Mouse (Mus musculus) forebrain, postnatal 0 days (tissue): ENCODE measurements around the gene Rps19bp1. TPM values are rescaled to one million over a fixed set of nuclear protein-coding genes. Genes with fewer than 3 reads are reported as not detected.

ENCODE experiments used
- ATAC-seq: fragments of 200-750 bp; cut with Nextera tagmentation; 2 replicates; pipeline ENCODE4 v1.8.0; 2017; ENCODE audit warnings: mild to moderate bottlenecking, moderate library complexity
- DNase-seq: peaks from one replicate; pipeline ENCODE4 v3.0.0-alpha.2; 2015
- H3K27ac ChIP-seq: fragments of 300-500 bp; sonication (generic); 2 replicates; pipeline ENCODE4 v1.5.1; 2014; ENCODE audit warnings: low read depth, mild to moderate bottlenecking, antibody characterized with exemption, low read length, moderate library complexity, mixed read lengths
- H3K27me3 ChIP-seq: fragments of 300-500 bp; sonication (generic); 2 replicates; pipeline ENCODE4 v1.6.1; 2014; ENCODE audit warnings: mild to moderate bottlenecking, low read length, mixed read lengths; ENCODE audit not compliant: insufficient read depth
- H3K36me3 ChIP-seq: fragments of 300-500 bp; sonication (generic); 2 replicates; pipeline ENCODE4 v1.6.1; 2014; ENCODE audit warnings: mild to moderate bottlenecking, moderate library complexity; ENCODE audit not compliant: insufficient read depth
- H3K4me1 ChIP-seq: fragments of 300-500 bp; sonication (generic); 2 replicates; pipeline ENCODE4 v1.6.1; 2014; ENCODE audit warnings: antibody characterized with exemption; ENCODE audit not compliant: insufficient read depth
- H3K4me2 ChIP-seq: fragments of 300-500 bp; sonication (generic); 2 replicates; pipeline ENCODE4 v1.6.1; 2014; ENCODE audit warnings: low read depth, mild to moderate bottlenecking, moderate library complexity
- H3K4me3 ChIP-seq: fragments of 300-500 bp; sonication (generic); 2 replicates; pipeline ENCODE4 v1.5.1; 2014; ENCODE audit warnings: low read depth, low read length, mixed read lengths
- H3K9ac ChIP-seq: fragments of 300-500 bp; sonication (generic); 2 replicates; pipeline ENCODE4 v1.6.1; 2014; ENCODE audit warnings: mild to moderate bottlenecking
- H3K9me3 ChIP-seq: fragments of 300-500 bp; sonication (generic); 2 replicates; pipeline ENCODE4 v1.6.1; 2016; ENCODE audit warnings: low read length
- CTCF ChIP-seq: sonication (generic); IDR thresholded peaks from 2 replicates; pipeline ENCODE4 v1.5.1; 2016; ENCODE audit warnings: antibody characterized with exemption, control low read depth, low read depth
- WGBS: fragments of 180-500 bp; shearing (Covaris S2); extraction: QIAGEN DNeasy Blood & Tissue Kit; methylation state at CpG from one replicate; pipeline ENCODE4 v1.1.7; 2014; 5-methylcytosine and 5-hydroxymethylcytosine counted together
- polyA plus RNA-seq: library from polyadenylated mRNA; unstranded; fragments of >200 nt; fragmentation: Nextera tagmentation; extraction: Ambion mirVana; gene quantifications from 2 replicates; pipeline ENCODE4 v1.2.1, GENCODE M21; 2015
- total RNA-seq: library from RNA; depleted of rRNA; stranded (reverse); fragments of >200 nt; gene quantifications from 2 replicates; pipeline ENCODE4 v1.2.3, GENCODE M21; 2014

The Rps19bp1 gene
- total and polyA plus RNA-seq, 2 experiments from 2014 or later = 38.7 to 84.7 TPM

DNA sequence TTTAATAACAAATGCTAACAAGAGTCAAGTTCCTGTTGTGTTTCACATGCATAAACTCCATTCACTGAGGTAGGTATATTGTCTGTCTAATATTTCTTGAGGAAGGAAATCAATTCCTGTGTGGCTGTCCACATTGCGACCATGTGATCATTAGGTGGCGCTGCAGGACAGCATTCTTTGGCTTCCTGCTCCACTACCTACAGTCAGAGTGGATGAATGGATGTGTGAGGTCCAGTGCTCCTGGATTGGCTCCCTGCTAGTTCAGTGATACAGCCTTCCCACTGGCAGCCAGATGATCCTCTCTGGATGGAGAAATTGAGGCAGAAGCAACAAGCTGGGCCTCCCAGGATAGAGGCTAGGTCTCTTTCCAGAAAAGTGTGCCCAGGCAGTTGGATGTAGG is 2.2 kb upstream of the Rps19bp1 start:
- DNase-seq (peak; percentile 87), ATAC-seq (peak; percentile 63; the same call in 1 of the 2 replicates)
- Histone ChIP-seq H3K27ac (no peak overlapping the region), H3K27me3 (no peaks in the 10 kb centered on the region), H3K9ac (no peak overlapping the region), H3K4me3 (no peak overlapping the region), H3K4me1 (peaks cover 9% of the 10 kb centered on the region; the same call in 1 of the 2 replicates), H3K9me3 (no peaks in the 10 kb centered on the region), H3K4me2 (no peak overlapping the region), H3K36me3 (peaks cover 2% of the 10 kb centered on the region; the same call in 1 of the 2 replicates)
- TF ChIP-seq CTCF = peak; percentile 94
- WGBS = 0% methylated on average over 2 of the region's 2 CpGs

GRCm38 (mm10) chr15:80261100-80261499 is 3.0 kb downstream of the Rps19bp1 start:
- Histone ChIP-seq H3K27me3 (no peaks in the 10 kb centered on the region), H3K36me3 (peaks cover 47% of the 10 kb centered on the region), H3K9me3 (no peaks in the 10 kb centered on the region), H3K4me1 (peaks cover 24% of the 10 kb centered on the region), H3K9ac (no peak overlapping the region), H3K4me2 (no peak overlapping the region), H3K27ac (no peak overlapping the region), H3K4me3 (no peak overlapping the region)
- ATAC-seq (no peak), DNase-seq (no peak)
- no peak for TF ChIP-seq CTCF
- WGBS = 87% methylated on average over 7 of the region's 7 CpGs

- Histone ChIP-seq H3K27ac (no peak overlapping the region), H3K9ac (no peak overlapping the region), H3K4me1 (peaks cover 24% of the 10 kb centered on the region), H3K9me3 (no peaks in the 10 kb centered on the region), H3K4me2 (no peak overlapping the region), H3K27me3 (no peaks in the 10 kb centered on the region), H3K4me3 (no peak overlapping the region), H3K36me3 (peaks cover 47% of the 10 kb centered on the region)
- 12% methylated on average over 3 of the region's 3 CpGs for WGBS
- peak; percentile 86 for DNase-seq
- ATAC-seq = 0 out of 2 replicates have a peak, but pooled peaks have one; percentile 19
- TF ChIP-seq CTCF = peak; percentile 96
Measured at GRCm38 (mm10) chr15:80260677-80261076, 3.4 kb downstream of the Rps19bp1 start.

DNA sequence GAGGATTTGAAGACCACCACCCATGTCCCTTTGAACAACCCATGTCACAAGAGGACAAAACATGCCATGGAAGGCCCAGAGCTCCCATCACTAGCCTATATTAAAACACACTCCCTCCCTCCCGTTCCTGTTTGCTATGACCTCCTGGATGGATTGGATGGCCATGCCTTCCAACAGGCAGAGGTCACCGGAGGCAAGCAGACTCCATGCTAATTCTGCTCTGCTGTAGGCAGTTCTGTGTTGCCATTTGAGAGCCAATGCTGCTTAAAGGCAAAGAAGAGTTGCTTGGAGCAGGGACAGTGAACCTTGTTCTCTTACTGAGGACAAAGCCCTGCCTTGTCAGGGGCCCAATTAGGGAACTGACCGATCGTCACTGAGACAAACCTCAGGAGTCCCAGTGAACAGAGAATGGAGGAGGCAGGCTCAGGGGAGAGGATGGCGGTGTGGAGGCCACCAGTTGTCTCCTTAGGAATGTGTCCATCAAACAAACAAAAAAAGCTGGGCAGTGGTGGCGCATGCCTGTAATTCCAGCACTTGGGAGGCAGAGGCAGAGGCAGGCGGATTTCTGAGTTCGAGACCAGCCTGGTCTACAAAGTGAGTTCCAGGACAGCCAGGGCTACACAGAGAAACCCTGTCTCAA is 4.6 kb downstream of the Rps19bp1 start:
- WGBS = 64% methylated on average over 8 of the region's 8 CpGs
- Histone ChIP-seq H3K4me2 (no peak overlapping the region), H3K4me3 (no peak overlapping the region), H3K9ac (no peak overlapping the region), H3K27ac (no peak overlapping the region), H3K9me3 (no peaks in the 10 kb centered on the region), H3K4me1 (peaks cover 24% of the 10 kb centered on the region), H3K36me3 (peaks cover 47% of the 10 kb centered on the region), H3K27me3 (no peaks in the 10 kb centered on the region)
- TF ChIP-seq CTCF = no peak
- no peak for DNase-seq
- ATAC-seq = no peak

- H3K9me3 ChIP-seq = no peaks in the 10 kb centered on the region
- peaks cover 47% of the 10 kb centered on the region for H3K36me3 ChIP-seq
- no peaks in the 10 kb centered on the region for H3K27me3 ChIP-seq
- WGBS = 65% methylated on average over 11 of the region's 11 CpGs
- TF ChIP-seq CTCF = no peak
- no peak overlapping the region for H3K9ac ChIP-seq
- H3K27ac ChIP-seq = peak overlapping the region; percentile 41; the same call in 1 of the 2 replicates
- 0 out of 2 replicates have a peak overlapping the region, but pooled peaks have one; percentile 97 for H3K4me2 ChIP-seq
- DNase-seq (no peak), ATAC-seq (no peak)
- no peak overlapping the region for H3K4me3 ChIP-seq
- peaks cover 30% of the 10 kb centered on the region for H3K4me1 ChIP-seq
Measured at GRCm38 (mm10) chr15:80258240-80259170, 5.6 kb downstream of the Rps19bp1 start.

- no peak for ATAC-seq
- no peak for TF ChIP-seq CTCF
- H3K36me3 ChIP-seq = peaks cover 50% of the 10 kb centered on the region
- DNase-seq = no peak
- 14% methylated on average over 4 of the region's 4 CpGs for WGBS
- H3K4me2 ChIP-seq = peak overlapping the region; percentile 97
- H3K27ac ChIP-seq = peak overlapping the region; percentile 41; the same call in 1 of the 2 replicates
- no peaks in the 10 kb centered on the region for H3K9me3 ChIP-seq
- H3K4me3 ChIP-seq = peak overlapping the region; percentile 93; the same call in 1 of the 2 replicates
- H3K9ac ChIP-seq = no peak overlapping the region
- H3K4me1 ChIP-seq = peaks cover 22% of the 10 kb centered on the region
- H3K27me3 ChIP-seq = no peaks in the 10 kb centered on the region
Measured at GRCm38 (mm10) chr15:80257602-80258239, 6.4 kb downstream of the Rps19bp1 start.
